Mouse (Mus musculus) cerebellum, adult 11 months (tissue): Measurements from ENCODE around the gene Cdca4.

Experiments
- DNase-seq: peaks from one replicate; pipeline ENCODE4 v3.0.0; 2022

Gene Cdca4

GRCm38 (mm10) chr12:112798716-112799115, 30.5 kb downstream of the Cdca4 start:
- DNase-seq: no peak

- no peak for DNase-seq
These were observed 30.9 kb downstream of the Cdca4 start for GRCm38 (mm10) chr12:112798332-112798681.

- no peak for DNase-seq
These were observed 31.4 kb downstream of the Cdca4 start for GRCm38 (mm10) chr12:112797672-112798331.

- no peak for DNase-seq
These were observed 32.4 kb downstream of the Cdca4 start for GRCm38 (mm10) chr12:112796551-112797510.

GRCm38 (mm10) chr12:112795466-112796104, 33.6 kb downstream of the Cdca4 start:
- no peak for DNase-seq

GRCm38 (mm10) chr12:112794998-112795397, 34.2 kb downstream of the Cdca4 start:
- DNase-seq: no peak

- DNase-seq: no peak
These were observed 34.8 kb downstream of the Cdca4 start for GRCm38 (mm10) chr12:112794356-112794816.

GRCm38 (mm10) chr12:112793601-112794355, 35.4 kb downstream of the Cdca4 start:
- DNase-seq: no peak

- DNase-seq: no peak
These were observed 38.2 kb downstream of the Cdca4 start for GRCm38 (mm10) chr12:112791026-112791425.

GRCm38 (mm10) chr12:112774481-112774880, 54.7 kb downstream of the Cdca4 start:
- DNase-seq: no peak

- DNase-seq: no peak
These were observed 55.2 kb downstream of the Cdca4 start for GRCm38 (mm10) chr12:112774026-112774425.

GRCm38 (mm10) chr12:112773366-112773765, 55.9 kb downstream of the Cdca4 start:
- DNase-seq: no peak

- no peak for DNase-seq
These were observed 56.9 kb downstream of the Cdca4 start for GRCm38 (mm10) chr12:112772306-112772705.

GRCm38 (mm10) chr12:112770396-112770795, 58.8 kb downstream of the Cdca4 start:
- no peak for DNase-seq
